Mouse (Mus musculus) liver, embryonic 11.5 days (tissue): ENCODE measurements around the gene Htra3. TPM values are rescaled to one million over a fixed set of nuclear protein-coding genes. Genes with fewer than 3 reads are reported as not detected.

ENCODE experiments used
- ATAC-seq: fragments of 200-750 bp; cut with Nextera tagmentation; replicated peaks from 2 replicates; pipeline ENCODE4 v1.8.0; 2017; ENCODE audit warnings: moderate number of reproducible peaks, mild to moderate bottlenecking, moderate TSS enrichment, moderate library complexity; ENCODE audit not compliant: low FRiP score
- DNase-seq: peaks from one replicate; pipeline ENCODE4 v3.0.0-alpha.2; 2017; ENCODE audit warnings: low spot score
- H3K27ac ChIP-seq: fragments of 300-500 bp; sonication (generic); 2 replicates; pipeline ENCODE4 v1.5.1; 2014; ENCODE audit warnings: mild to moderate bottlenecking, low read depth, low read length, control low read depth
- H3K27me3 ChIP-seq: fragments of 300-500 bp; sonication (generic); replicated peaks from 2 replicates; pipeline ENCODE4 v1.6.1; 2014; ENCODE audit warnings: low read length, mixed read lengths; ENCODE audit not compliant: control insufficient read depth, insufficient read depth
- H3K36me3 ChIP-seq: fragments of 300-500 bp; sonication (generic); 2 replicates; pipeline ENCODE4 v1.6.1; 2014; ENCODE audit warnings: mild to moderate bottlenecking, low read length, moderate library complexity, mixed read lengths; ENCODE audit not compliant: control insufficient read depth, insufficient read depth
- H3K4me1 ChIP-seq: fragments of 300-500 bp; sonication (generic); replicated peaks from 2 replicates; pipeline ENCODE4 v1.6.1; 2014; ENCODE audit warnings: low read length, mixed read lengths; ENCODE audit not compliant: control insufficient read depth, insufficient read depth
- H3K4me2 ChIP-seq: fragments of 300-500 bp; sonication (generic); 2 replicates; pipeline ENCODE4 v1.6.1; 2014; ENCODE audit warnings: mild to moderate bottlenecking, control low read depth, moderate library complexity
- H3K4me3 ChIP-seq: fragments of 300-500 bp; sonication (generic); 2 replicates; pipeline ENCODE4 v1.5.1; 2014; ENCODE audit warnings: low read depth, low read length, control low read depth
- H3K9ac ChIP-seq: fragments of 300-500 bp; sonication (generic); 2 replicates; pipeline ENCODE4 v1.6.1; 2014; ENCODE audit warnings: low read depth, low read length, control low read depth
- H3K9me3 ChIP-seq: fragments of 300-500 bp; sonication (generic); 2 replicates; pipeline ENCODE4 v1.6.1; 2016; ENCODE audit warnings: low read length, inconsistent platforms, mixed read lengths; ENCODE audit not compliant: control insufficient read depth
- WGBS: fragments of 180-500 bp; shearing (Covaris S2); extraction: QIAGEN DNeasy Blood & Tissue Kit; methylation state at CpG from one replicate; pipeline ENCODE4 v1.1.7; 2014; 5-methylcytosine and 5-hydroxymethylcytosine counted together
- polyA plus RNA-seq: library from polyadenylated mRNA; unstranded; fragments of >200 nt; fragmentation: Nextera tagmentation; extraction: Ambion mirVana; gene quantifications from 2 replicates; pipeline ENCODE4 v1.2.1, GENCODE M21; 2014

Htra3 gene
- polyA plus RNA-seq, 1 experiment from 2014 or later: 2.3 TPM

DNA sequence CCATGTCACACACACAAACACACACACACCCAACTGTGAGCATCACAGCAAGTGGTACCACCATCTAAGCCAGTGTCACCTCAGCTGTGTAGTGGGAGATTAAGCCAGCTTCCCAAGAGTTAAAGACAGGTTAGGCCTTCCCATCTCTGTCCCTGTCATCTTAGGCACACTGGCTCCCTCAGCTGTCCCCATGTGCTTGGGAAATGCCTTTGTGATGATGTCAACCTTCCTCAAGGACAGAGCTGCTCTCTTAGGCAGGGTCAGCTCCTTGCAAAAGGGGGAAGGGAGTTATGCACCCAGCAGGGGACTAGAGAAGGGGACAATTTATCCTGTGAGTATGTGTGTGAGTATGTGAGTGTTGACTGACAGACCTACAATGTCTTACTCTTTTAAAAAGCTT, 9.8 kb upstream of the Htra3 start:
- no peaks in the 10 kb centered on the region for H3K9me3 ChIP-seq
- 0 out of 2 replicates have a peak, but pooled peaks cover 2% of the 10 kb centered on the region for H3K4me1 ChIP-seq
- DNase-seq (no peak), ATAC-seq (no peak)
- H3K4me2 ChIP-seq: no peak overlapping the region
- no peaks in the 10 kb centered on the region for H3K27me3 ChIP-seq
- no peak overlapping the region for H3K4me3 ChIP-seq
- H3K27ac ChIP-seq: no peak overlapping the region
- no peaks in the 10 kb centered on the region for H3K36me3 ChIP-seq
- no peak overlapping the region for H3K9ac ChIP-seq

GRCm38 (mm10) chr5:35688851-35689250, 9.3 kb upstream of the Htra3 start:
- Histone ChIP-seq H3K27ac (no peak overlapping the region), H3K4me3 (no peak overlapping the region), H3K9me3 (no peaks in the 10 kb centered on the region), H3K27me3 (no peaks in the 10 kb centered on the region), H3K36me3 (no peaks in the 10 kb centered on the region), H3K9ac (no peak overlapping the region), H3K4me1 (0 out of 2 replicates have a peak, but pooled peaks cover 2% of the 10 kb centered on the region), H3K4me2 (no peak overlapping the region)
- DNase-seq (no peak), ATAC-seq (no peak)
- 78% methylated on average over 2 of the region's 2 CpGs for WGBS

- Histone ChIP-seq H3K9ac (no peak overlapping the region), H3K4me1 (0 out of 2 replicates have a peak, but pooled peaks cover 2% of the 10 kb centered on the region)
Measured at GRCm38 (mm10) chr5:35687098-35687497, 7.5 kb upstream of the Htra3 start.

GRCm38 (mm10) chr5:35686336-35686735, 6.8 kb upstream of the Htra3 start:
- H3K27ac ChIP-seq: no peak overlapping the region
- H3K27me3 ChIP-seq: no peaks in the 10 kb centered on the region
- no peak overlapping the region for H3K4me3 ChIP-seq
- DNase-seq (no peak), ATAC-seq (no peak)
- H3K9ac ChIP-seq: no peak overlapping the region
- whole genome bisulfite sequencing: 78% methylated on average over 4 of the region's 4 CpGs
- H3K9me3 ChIP-seq: no peaks in the 10 kb centered on the region
- H3K4me2 ChIP-seq: no peak overlapping the region
- 0 out of 2 replicates have a peak, but pooled peaks cover 2% of the 10 kb centered on the region for H3K4me1 ChIP-seq
- no peaks in the 10 kb centered on the region for H3K36me3 ChIP-seq

More at GRCm38 (mm10) chr5:35687098-35687497, 7.5 kb upstream of the Htra3 start:
- ATAC-seq: no peak
- WGBS: 50% methylated on average over 5 of the region's 5 CpGs
- no peaks in the 10 kb centered on the region for H3K27me3 ChIP-seq
- no peak overlapping the region for H3K4me2 ChIP-seq
- H3K27ac ChIP-seq: no peak overlapping the region
- no peak for DNase-seq
- H3K9me3 ChIP-seq: no peaks in the 10 kb centered on the region
- H3K4me3 ChIP-seq: no peak overlapping the region
- H3K36me3 ChIP-seq: no peaks in the 10 kb centered on the region

DNA sequence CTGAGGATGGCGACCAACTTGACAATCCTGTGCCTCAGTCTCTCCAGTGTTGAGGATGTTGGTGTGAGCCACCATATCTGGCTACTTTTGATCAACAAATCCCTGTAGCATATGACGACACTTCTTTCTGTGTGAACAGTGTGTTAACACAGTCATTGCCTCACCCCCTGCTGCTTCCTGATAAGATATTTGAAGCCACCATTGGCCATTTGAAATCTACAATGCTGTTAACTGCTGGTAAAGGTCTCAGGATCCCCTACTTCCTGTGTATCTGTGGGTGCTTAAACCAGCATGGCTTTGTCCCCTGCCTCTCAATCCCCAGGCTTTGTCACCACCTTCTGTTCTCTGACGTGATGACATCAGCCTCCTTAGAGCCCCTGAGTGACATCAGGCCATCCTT, 5.5 kb upstream of the Htra3 start:
- no peak for ATAC-seq
- Histone ChIP-seq H3K4me2 (no peak overlapping the region), H3K27me3 (peaks cover 5% of the 10 kb centered on the region), H3K4me1 (0 out of 2 replicates have a peak, but pooled peaks cover 2% of the 10 kb centered on the region), H3K4me3 (no peak overlapping the region), H3K9ac (no peak overlapping the region), H3K36me3 (no peaks in the 10 kb centered on the region), H3K27ac (no peak overlapping the region), H3K9me3 (no peaks in the 10 kb centered on the region)
- DNase-seq: no peak
- 30% methylated on average over 3 of the region's 3 CpGs for WGBS

DNA sequence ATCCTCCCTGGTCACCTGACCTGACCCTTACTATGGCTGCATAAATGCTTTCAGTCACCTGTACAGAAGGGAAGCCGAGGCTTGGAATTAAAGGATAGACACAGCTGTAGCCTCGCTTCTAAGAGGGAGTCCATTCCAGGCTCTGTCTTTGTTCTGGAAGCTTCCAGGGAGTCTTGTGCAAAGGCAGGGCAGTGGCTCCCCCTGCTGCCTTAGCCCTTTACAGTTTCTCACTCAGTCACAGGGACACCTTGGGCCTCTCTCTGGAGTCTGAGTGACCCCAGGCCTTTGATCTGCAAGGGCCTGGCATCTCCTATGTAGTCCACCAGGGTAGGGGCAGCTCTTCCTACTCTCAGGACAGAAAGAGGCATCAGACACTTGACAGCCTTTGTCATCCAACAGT, 1.4 kb upstream of the Htra3 start:
- H3K9ac ChIP-seq: no peak overlapping the region
- peaks cover 37% of the 10 kb centered on the region for H3K27me3 ChIP-seq
- ATAC-seq (no peak), DNase-seq (no peak)
- H3K9me3 ChIP-seq: no peaks in the 10 kb centered on the region
- no peaks in the 10 kb centered on the region for H3K36me3 ChIP-seq
- H3K27ac ChIP-seq: no peak overlapping the region
- H3K4me1 ChIP-seq: peaks cover 2% of the 10 kb centered on the region; the same call in 1 of the 2 replicates
- H3K4me2 ChIP-seq: no peak overlapping the region
- WGBS: 54% methylated on average over 2 of the region's 2 CpGs
- H3K4me3 ChIP-seq: no peak overlapping the region

GRCm38 (mm10) chr5:35676964-35677363, 2.6 kb downstream of the Htra3 start:
- Histone ChIP-seq H3K27ac (no peak overlapping the region), H3K27me3 (peaks cover 37% of the 10 kb centered on the region)

DNA sequence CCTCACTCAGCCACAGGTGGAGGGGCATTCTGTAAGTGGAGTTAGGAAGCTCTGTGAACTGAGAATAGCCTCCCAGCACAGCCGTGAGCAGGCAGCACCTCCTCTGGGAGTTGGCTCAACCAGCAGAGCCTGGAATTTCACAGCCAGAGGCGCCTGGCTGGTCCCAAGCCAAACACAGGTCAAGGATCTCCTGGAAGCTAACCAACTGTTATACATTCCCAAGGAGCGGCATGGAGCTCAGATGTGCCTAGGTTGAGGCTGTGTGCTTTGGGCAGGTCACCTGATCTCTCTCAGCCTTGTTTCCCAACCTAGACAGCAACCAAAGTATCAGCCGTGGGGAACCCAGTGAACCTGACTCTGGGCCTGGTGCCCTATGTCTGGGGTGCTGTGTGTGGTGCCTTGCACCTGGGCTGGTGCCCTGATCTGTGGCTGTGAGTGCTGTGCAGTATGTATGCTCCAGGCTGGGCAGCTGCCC, 5.5 kb downstream of the Htra3 start:
- H3K36me3 ChIP-seq: no peaks in the 10 kb centered on the region
- no peak overlapping the region for H3K9ac ChIP-seq
- no peak overlapping the region for H3K4me3 ChIP-seq
- ATAC-seq (no peak), DNase-seq (no peak)
- peaks cover 22% of the 10 kb centered on the region for H3K27me3 ChIP-seq
- WGBS: 65% methylated on average over 4 of the region's 4 CpGs
- no peaks in the 10 kb centered on the region for H3K9me3 ChIP-seq
- no peak overlapping the region for H3K27ac ChIP-seq
- no peak overlapping the region for H3K4me2 ChIP-seq
- H3K4me1 ChIP-seq: peaks cover 13% of the 10 kb centered on the region

More at GRCm38 (mm10) chr5:35676964-35677363, 2.6 kb downstream of the Htra3 start:
- Histone ChIP-seq H3K4me2 (no peak overlapping the region), H3K9me3 (no peaks in the 10 kb centered on the region), H3K4me3 (no peak overlapping the region), H3K4me1 (no peaks in the 10 kb centered on the region; the same call in none of the 2 replicates), H3K36me3 (no peaks in the 10 kb centered on the region), H3K9ac (no peak overlapping the region)
- ATAC-seq: no peak
- WGBS: 80% methylated on average over 7 of the region's 7 CpGs
- DNase-seq: no peak

DNA sequence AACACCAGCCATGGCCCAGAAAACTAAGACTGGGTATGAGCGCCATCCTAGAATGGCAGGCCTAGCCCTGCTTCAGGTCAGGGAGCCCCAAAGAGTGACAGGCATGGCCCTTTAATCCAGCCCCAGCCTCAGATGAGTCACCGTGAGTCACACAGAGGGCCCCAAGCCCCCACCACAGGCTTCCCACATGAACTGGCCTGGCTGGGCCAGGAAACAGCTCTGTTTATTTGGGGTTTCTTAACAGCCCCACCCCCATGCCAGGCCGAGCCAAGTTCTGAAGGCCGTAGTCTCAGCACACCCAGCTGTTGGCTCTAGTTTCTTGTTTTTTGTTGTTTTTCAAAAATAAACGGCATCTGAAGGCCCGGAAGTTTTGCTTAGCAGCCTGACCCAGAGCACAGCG, 6.5 kb downstream of the Htra3 start:
- Histone ChIP-seq H3K4me3 (no peak overlapping the region), H3K4me2 (no peak overlapping the region), H3K9ac (no peak overlapping the region), H3K27me3 (peaks cover 12% of the 10 kb centered on the region), H3K4me1 (peaks cover 13% of the 10 kb centered on the region), H3K9me3 (no peaks in the 10 kb centered on the region), H3K36me3 (no peaks in the 10 kb centered on the region), H3K27ac (no peak overlapping the region)
- 50% methylated on average over 7 of the region's 7 CpGs for WGBS
- no peak for DNase-seq
- ATAC-seq: no peak
